Mouse (Mus musculus): ENCODE results near the gene Ndc1.

GRCm38 (mm10) chr4:107426631-107427030 lies 59.0 kb downstream of the Ndc1 start:
- no peak for TF ChIP-seq CTCF (IDR thresholded peaks at IDR 0.05; ENCODE audit: low read depth, low read length)
- no peak for TF ChIP-seq POLR2A (IDR thresholded peaks at IDR 0.05; ENCODE audit: insufficient read depth, low read length)

All from ES-Bruce4 (cell line).